Mouse (Mus musculus) bone marrow macrophage, adult 2 months (primary cell): Measurements from ENCODE around the gene Phldb2. TPM values are rescaled to one million over a fixed set of nuclear protein-coding genes. Genes with fewer than 3 reads are reported as not detected.

Experiments
- H3K27ac ChIP-seq: 2 replicates; pipeline ENCODE4 v1.5.1; 2012; ENCODE audit warnings: low read depth, low read length; ENCODE audit not compliant: insufficient read depth
- H3K4me1 ChIP-seq: 2 replicates; pipeline ENCODE4 v1.6.1; 2012; ENCODE audit warnings: low read length; ENCODE audit not compliant: control insufficient read depth, insufficient read depth
- H3K4me3 ChIP-seq: 2 replicates; pipeline ENCODE4 v1.5.1; 2012; ENCODE audit warnings: mild to moderate bottlenecking, low read length, moderate library complexity; ENCODE audit not compliant: insufficient read depth
- CTCF ChIP-seq: IDR thresholded peaks from 2 replicates; pipeline ENCODE4 v1.5.1; 2012; ENCODE audit warnings: low read depth, mild to moderate bottlenecking, low read length, moderate library complexity
- POLR2A ChIP-seq: IDR thresholded peaks from 2 replicates; pipeline ENCODE4 v1.6.1; 2012; ENCODE audit warnings: mild to moderate bottlenecking, low read depth, low read length, borderline replicate concordance
- polyA plus RNA-seq: library from polyadenylated mRNA; stranded (reverse); fragments of >200 nt; gene quantifications from 2 replicates; pipeline ENCODE4 v1.2.4, GENCODE M21; 2012; ENCODE audit not compliant: missing spikeins, insufficient read depth, insufficient read length

Phldb2 gene
- polyA plus RNA-seq, 1 experiment: 1.3 TPM

DNA sequence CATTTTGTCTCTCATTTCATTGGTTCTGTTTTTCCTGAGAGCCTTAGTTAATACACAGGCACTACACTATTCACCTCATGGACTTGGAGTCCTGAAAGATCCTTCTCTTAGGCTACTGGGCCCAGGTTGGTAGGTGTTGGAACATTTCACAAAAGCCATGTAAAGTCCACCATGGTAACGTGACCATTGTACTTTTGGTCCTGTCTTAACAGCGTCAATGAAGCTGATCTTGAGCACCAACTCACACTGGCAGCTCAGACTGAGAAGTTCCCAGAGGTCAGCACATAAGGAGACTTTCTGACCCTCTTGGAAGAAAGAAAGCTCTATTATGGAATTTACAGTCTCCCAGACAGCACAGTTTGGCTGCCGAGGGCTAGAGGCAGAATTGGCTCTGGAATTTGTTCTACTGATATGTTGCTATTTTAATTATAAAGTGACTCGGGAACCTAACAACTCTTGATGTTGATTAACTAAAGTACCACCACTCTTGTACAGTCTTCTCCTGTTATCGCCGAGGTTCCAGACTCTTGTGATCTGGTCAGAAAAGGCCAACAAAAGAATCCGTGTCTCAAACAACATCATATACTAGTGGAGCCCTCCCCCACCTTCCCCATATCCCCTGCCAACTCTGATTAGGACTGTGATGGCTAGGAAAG is 72.1 kb downstream of the Phldb2 start:
- no peak for TF ChIP-seq POLR2A
- TF ChIP-seq CTCF: no peak
- H3K4me1 ChIP-seq: no peaks in the 10 kb centered on the region
- no peak overlapping the region for H3K27ac ChIP-seq

DNA sequence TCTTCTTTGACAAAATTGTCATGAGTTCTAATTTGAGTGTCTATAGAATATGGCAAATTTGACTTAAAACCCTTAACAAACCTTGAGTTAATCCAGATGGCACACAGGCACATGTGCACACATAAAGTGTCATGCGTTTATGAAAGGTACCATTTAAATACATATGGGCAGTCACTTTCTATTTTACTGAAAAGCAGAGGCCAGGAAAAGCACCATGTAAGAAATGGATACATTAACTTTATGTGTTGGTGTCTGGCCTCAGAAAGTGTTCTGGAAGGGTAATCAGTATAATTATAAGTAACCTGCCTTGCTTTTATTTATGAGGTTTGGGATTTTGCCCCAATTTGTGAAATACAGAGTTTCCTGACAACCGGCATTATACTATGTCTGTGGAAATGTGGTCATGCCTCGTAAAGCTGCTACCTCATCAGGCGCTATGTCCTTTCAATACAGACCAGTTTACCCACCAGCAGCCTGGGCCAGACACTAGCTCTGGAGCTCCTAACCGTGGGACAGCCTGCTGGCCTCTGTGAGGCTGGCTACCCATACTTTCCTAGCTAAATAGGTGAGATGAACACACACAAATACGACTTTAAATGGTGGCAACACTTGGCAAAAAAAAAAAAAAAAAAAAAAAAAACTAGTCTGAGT is 73.2 kb downstream of the Phldb2 start:
- Histone ChIP-seq H3K4me1 (no peaks in the 10 kb centered on the region), H3K27ac (no peak overlapping the region), H3K4me3 (no peak overlapping the region)
- TF ChIP-seq POLR2A (no peak), CTCF (no peak)

More for the DNA sequence above, 72.1 kb downstream of the Phldb2 start:
- H3K4me3 ChIP-seq: no peak overlapping the region

DNA sequence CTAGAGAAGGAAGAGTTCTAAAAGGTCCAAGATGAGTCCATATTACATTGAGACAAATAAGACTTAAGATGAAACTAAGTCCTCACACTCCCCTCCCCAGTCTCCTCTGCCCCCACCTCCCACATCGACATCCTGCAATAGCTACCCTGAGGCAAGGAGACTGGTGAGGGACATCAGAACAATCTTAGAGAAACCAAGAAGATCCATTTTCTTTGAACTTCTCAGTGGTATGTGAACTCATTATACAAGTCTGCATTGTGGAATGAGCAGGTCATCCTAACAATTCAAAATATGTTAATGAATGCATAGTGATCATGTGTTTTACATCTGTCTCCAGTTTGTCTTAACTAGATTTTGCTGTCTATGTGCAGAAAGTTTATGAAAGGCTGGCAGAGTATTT is 75.7 kb downstream of the Phldb2 start:
- TF ChIP-seq POLR2A (no peak), CTCF (no peak)
- no peaks in the 10 kb centered on the region for H3K4me1 ChIP-seq
- H3K27ac ChIP-seq: no peak overlapping the region
- H3K4me3 ChIP-seq: no peak overlapping the region

DNA sequence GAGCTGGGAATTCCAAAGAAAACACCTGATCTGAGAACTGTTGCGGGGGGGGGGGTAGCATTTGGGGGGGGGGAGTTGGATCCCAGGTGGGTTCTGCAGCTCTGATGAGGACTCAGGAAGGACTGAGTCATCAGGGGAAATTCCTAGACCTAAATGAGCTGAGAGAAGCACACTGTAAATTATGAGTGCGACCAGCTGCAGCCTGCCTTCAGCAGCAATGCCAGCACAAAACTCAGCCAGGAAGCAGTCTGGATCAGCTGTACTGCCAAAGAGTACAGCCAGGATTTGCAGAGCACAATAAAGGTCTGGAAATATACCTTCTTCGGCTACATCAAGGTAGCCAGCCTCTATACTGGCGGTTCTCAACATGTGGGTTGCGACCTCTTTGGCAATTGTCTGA is 76.2 kb downstream of the Phldb2 start:
- TF ChIP-seq CTCF (no peak), POLR2A (no peak)
- no peaks in the 10 kb centered on the region for H3K4me1 ChIP-seq
- H3K27ac ChIP-seq: no peak overlapping the region

DNA sequence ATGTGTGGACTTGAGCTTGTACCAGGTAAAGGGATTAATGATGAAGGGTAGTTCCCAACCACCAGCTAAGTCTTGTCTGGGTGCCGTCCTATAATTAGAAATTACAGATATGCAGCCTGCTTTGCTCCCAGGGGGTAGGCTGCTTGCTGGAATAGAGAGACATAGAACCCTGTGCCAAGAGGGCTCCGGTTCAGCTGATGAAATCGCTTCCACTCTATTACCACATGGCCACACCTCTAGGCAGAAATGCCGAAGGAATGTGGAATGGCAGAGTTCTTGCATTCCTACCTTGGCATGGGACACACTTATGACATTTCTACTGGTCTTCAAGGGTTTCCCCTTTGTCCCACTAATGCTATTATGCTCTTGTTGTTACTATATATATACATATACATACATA is 80.0 kb downstream of the Phldb2 start:
- TF ChIP-seq CTCF: no peak
- no peak for TF ChIP-seq POLR2A
- Histone ChIP-seq H3K4me1 (no peaks in the 10 kb centered on the region), H3K27ac (no peak overlapping the region), H3K4me3 (no peak overlapping the region)

More for the DNA sequence above, 76.2 kb downstream of the Phldb2 start:
- no peak overlapping the region for H3K4me3 ChIP-seq

DNA sequence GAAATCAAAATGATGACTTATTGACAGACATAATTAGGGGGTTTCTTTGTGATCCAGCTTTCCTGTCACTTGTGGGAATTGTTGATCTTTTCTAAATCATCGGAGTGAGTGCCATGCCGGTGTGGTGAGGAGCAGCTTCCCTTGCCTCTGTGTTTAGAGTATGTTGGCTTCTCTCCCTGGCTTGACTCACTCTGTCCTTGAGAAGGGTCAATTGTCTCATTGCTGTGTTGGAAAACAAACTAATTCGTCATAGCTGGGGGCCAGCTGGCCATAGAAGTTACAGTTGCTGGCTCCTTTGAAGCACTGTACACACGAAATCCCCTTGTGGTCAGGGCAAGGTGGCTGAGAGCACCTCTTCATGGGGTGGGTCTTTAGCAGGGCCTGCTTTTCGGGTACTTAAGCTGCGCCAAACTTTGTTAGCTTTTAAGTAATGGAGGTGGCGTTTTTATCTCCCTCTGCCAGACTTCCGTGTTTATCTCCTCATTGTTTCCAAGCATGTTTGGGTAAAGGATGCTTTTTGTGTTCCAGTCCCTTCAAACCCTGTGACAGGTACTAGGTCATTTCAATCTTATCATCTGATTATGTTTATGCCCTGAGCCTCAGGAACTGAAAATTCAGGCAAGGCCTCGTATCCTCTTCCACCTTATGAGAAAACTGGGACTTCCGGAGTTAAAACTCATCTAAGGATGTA is 82.0 kb downstream of the Phldb2 start:
- TF ChIP-seq CTCF (no peak), POLR2A (no peak)
- no peaks in the 10 kb centered on the region for H3K4me1 ChIP-seq
- no peak overlapping the region for H3K4me3 ChIP-seq
- H3K27ac ChIP-seq: no peak overlapping the region

DNA sequence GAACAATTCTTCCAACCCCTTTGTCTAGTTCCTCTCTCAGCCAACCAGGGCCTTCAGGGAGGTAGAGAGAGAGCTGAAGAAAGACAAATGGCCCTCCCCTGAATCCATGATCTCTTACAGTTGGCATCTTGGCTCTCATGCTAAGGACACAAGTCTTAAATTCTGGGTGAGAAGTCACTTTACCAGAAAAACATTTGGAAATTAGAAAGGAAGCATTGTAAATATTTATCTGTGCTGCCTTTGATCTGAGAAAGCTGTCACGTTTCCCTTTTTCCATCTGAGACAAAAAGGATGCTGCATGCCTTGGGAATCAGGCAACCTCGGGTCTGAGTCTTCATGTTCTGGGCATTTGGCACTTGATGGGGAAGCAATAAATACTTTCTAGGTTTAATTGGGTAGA is 82.7 kb downstream of the Phldb2 start:
- TF ChIP-seq POLR2A (no peak), CTCF (no peak)
- H3K4me1 ChIP-seq: no peaks in the 10 kb centered on the region
- no peak overlapping the region for H3K27ac ChIP-seq
- no peak overlapping the region for H3K4me3 ChIP-seq

DNA sequence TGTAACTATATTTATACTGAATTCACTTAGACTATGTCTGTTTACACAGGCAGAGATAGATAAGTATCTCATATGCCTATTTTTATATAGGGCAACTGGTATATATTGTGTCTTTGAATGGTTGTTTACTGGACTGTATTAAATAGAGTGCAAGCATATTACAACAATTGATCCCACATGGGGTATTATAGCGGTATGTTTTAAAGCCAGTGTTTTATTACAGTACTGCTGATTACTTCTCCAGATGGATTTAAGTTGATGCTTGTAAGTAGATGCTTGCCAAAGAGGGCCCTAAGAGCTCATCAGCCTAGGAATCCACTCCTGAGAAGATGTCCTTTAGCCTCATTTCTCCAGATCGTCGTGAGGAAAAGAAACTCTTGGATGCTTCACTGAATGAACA is 84.4 kb downstream of the Phldb2 start:
- TF ChIP-seq POLR2A (no peak), CTCF (no peak)
- Histone ChIP-seq H3K4me3 (no peak overlapping the region), H3K27ac (no peak overlapping the region), H3K4me1 (no peaks in the 10 kb centered on the region)

DNA sequence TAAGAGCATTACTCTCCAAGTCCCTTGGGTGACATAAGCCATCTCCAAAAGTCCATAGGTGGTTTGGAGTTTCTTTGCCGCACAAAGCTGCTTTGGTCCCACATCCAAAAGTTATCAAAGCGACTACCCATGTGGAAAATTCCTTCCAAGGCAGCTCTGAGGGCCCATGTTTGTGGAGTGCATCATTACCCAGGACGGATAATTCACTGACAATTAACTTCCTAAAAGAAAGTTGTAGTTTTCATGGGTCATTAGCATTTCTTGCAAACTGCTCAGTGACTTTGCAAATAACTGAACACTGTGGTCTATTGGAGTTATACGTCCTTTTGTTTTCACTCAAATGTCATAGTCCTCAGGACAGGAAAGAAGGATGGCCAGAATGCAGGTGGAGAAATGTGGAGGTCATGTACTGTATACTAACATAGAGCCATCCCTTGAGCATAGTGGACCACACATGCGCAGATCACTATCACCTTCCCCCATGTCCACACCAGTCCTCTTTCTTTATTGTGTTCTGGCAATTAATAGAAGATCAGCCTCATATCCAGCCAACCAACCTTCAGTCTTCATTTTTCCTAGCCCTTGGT is 96.0 kb downstream of the Phldb2 start:
- Histone ChIP-seq H3K27ac (no peak overlapping the region), H3K4me3 (no peak overlapping the region), H3K4me1 (no peaks in the 10 kb centered on the region)
- TF ChIP-seq CTCF (no peak), POLR2A (no peak)

DNA sequence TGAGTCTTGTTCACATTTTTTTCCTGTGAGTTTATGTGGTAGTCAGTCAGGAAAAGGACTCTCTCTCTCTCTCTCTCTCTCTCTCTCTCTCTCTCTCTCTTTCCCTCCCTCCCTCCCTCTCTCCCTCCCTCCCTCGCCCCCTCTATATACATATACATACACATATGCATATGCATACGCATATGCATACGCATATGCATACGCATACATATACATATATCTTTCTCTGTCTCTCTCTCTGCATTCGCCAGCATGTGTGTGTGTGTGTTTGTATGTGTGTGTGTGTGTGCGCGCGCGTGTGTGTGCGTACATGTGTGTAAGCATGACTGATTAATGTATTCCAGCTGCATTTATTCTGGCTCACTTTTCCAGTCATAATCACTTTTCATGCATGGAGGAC is 98.9 kb downstream of the Phldb2 start:
- Histone ChIP-seq H3K4me1 (no peaks in the 10 kb centered on the region), H3K4me3 (no peak overlapping the region), H3K27ac (no peak overlapping the region)
- TF ChIP-seq CTCF: no peak
- TF ChIP-seq POLR2A: no peak
